Mouse (Mus musculus) kidney, postnatal 36 days (tissue): ENCODE data around the gene Mta1.
A peak's percentile ranks its signal among the peaks of the same experiment; 100 is the strongest.

Source experiments
- DNase-seq, 2 experiments: peaks; one replicate each; pipeline ENCODE4 v3.0.0; 2021 to 2022; ENCODE audit warnings: mixed read lengths in 2 of 2

Mta1 gene

DNA sequence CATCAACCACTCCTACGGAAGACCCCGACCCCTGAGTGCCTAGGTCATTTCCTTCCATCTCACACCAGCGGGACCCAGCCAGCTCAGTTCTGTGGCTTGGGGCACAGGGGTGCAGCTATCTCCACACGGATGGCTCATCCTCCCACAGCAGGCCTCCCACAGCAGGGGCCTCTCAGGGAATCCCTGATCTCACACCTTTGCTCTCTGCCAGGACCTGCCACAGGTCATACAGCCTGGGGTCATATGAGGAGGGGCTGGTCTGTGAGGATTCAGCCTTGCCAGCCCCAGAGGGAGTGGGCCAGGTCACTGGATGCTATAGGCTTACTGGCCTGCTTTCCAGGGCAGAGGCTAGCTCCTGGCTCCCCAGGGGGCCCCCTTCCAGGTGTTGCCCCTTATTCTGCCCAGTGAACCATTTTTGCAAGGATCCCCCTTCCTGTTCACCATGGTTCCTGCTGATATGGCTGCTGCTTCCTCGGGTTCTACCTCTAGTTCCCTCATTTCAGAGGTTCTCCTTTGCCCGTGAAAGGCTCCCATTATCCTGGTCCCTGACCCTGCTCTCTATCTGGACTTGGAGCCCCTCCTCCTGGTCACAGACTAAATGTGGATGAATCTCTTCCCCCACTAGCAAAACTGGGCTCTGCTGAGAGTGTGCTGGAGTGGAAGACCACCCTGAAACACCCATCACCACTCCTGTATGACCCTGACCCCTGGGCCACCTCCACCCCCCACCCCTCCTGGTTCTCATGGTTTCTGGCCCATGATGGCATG is 1.6 kb downstream of the Mta1 start:
- DNase-seq = no peak

GRCm38 (mm10) chr12:113100448-113101076 is 2.5 kb downstream of the Mta1 start:
- DNase-seq = peak; percentile 27 to 61

DNA sequence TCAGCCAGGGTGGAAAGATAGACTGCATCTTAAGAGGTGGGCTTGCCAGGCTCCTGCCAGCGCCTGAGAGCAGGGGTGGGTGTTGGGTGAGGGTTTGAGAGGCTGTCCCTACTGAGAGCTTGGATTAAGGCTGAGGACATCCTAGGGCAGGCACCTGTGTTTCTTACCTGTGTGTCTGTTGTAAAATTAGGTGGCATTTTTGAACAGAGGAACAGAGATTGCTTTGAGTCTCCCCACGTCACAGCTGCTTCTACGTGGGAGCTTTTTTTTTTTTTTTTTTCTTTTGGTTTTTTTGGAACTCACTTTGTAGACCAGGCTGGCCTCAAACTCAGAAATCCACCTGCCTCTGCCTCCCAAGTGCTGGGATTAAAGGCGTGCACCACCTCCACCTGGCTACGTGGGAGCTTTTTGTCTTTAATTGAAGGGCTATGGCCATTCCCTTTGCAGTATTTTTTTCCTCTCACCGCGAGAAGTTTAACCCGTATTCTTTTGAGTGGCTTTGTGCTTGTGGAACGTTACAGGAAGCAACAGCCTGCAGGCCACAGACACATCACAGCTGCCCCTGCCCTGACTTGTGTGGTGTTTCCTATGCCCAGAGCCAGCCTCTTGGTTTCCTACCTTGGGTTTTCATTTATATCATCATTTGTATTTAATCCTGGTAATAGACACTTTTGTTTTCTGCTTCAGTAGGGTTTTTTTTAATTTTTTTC is 3.3 kb downstream of the Mta1 start:
- DNase-seq = no peak

- peak; percentile 56 to 83 for DNase-seq
Measured at GRCm38 (mm10) chr12:113102461-113102860, 4.4 kb downstream of the Mta1 start.

GRCm38 (mm10) chr12:113103846-113104451 is 5.9 kb downstream of the Mta1 start:
- DNase-seq = peak; percentile 29 to 58

GRCm38 (mm10) chr12:113106386-113106785 is 8.3 kb downstream of the Mta1 start:
- DNase-seq = no peak

DNA sequence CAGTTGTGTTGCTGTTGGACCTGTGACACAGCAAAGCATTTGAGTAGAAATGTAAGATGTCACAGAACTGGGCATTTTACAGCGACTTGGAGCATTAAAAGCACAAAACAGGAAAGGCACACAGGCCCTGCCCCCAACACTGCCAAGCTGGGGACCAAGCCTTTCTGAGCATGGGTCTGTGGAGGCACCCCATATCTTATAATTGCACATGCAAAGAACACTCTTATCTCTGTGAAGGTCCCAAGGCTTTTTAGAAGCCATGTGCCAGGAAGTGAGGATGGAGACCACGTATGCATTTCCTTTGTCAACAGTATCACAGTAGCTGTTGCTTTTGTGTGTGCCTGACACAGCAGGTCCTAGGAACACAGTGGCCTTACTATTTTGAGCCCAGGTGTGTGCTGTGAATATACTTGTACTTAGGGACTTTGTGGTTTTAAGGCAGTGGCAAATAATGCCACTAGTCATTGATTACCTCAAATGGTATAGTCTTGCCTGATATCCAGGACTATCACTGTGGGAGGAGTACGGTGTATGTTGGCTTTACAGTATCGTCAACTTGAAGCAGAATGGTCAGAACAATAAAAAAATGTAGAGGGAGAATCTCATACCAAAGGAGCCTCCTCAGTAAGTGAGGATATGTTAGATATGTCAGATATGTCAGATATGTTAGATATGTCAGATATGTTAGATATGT is 9.5 kb downstream of the Mta1 start:
- no peak for DNase-seq

- no peak for DNase-seq
Measured at GRCm38 (mm10) chr12:113108528-113109283, 10.6 kb downstream of the Mta1 start.

- DNase-seq = no peak
Measured at GRCm38 (mm10) chr12:113109801-113110200, 11.7 kb downstream of the Mta1 start.

DNA sequence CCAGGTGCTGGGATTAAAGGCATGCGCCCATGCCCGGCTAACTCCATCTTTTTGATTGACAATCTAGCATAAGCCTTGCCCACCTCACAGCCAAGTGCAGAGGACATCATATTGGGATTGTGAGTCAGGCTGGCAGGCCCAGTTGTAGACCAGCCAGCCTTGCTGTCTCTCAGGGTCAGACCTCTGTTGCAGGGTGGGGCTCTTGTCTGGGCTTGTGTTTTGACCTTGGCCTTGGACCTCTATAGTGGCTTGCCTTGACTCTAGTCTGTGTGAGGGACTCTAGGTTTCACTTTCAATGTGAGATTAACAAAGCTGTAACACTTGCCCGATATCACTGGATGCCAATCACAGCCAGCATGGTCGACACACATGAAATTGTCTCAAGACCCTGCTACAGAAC is 16.1 kb downstream of the Mta1 start:
- no peak for DNase-seq

DNA sequence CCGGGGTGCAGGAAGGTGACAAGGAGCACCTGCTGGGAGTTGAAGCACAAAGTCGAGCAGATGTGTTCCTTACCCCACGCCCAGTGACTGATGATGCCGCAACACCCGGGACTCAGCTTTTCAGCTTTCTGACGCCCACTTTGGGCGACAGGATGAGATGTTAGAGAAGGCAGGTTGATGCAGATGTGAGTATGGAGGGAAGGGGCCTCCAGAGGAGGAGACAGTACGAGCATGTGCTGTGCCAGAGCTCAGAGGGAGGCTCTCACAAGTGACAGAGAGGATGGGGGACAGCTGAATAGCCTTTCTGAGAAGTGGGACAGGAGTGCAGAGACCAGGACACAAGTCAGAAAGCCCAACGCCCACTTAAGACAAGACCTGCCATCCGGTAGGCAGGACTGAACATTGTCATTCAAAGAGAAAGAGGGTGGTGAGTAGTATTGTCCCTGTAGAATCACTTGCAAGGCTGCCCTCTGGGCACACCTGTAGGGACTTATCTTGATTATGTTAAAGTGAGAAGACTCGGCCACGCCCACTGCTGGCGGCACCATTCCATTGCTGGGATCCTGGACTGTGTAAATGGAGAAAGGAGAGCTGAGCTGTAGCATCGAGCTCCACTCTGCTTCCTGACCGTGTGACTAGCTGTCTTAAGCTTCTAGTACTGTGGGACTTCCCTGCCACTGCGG is 16.9 kb downstream of the Mta1 start:
- DNase-seq = no peak

DNA sequence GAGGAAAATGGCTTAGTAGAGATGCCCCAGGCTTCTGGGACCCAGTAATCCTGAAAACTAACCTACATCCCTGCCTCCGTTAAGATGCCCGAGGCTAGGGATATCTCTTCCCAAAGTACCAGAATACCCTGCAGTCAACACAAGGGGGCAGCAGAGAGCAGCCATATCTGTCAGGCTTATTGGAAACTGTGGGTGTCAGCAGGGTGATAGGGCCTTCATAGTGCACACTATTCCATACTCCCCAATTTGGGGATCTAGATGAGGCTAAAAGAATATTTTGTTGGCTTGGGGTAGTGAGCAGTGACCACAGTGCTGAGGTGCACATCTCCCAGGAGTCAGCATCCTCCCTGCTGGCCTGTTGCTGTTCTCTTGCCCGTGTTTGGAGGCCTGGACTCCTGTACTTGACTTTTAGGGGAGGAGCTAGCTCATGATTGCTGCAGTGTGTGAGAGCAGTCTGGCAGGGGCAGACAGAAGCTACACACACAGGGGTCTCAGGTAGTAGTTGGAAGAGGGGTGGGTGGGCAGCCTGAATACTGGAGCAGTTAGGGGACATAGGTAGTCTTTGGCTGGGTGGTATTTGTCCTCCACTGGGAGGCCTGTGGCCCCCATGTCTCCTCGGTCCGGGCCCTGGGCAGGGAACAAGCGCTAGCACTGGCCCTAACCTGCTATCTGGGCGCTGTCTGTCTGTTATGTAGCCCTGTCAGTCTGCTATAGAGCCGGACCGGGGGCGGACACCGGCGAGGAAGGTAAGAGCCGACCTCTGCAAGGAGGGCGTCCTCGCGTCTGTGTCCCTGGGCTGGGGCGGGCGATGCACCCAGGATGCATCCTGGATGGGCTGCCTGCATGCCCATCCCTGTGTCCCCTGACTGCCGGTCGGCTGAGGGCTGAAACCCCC is 21.7 kb downstream of the Mta1 start:
- peak; percentile 79 to 92 for DNase-seq

DNA sequence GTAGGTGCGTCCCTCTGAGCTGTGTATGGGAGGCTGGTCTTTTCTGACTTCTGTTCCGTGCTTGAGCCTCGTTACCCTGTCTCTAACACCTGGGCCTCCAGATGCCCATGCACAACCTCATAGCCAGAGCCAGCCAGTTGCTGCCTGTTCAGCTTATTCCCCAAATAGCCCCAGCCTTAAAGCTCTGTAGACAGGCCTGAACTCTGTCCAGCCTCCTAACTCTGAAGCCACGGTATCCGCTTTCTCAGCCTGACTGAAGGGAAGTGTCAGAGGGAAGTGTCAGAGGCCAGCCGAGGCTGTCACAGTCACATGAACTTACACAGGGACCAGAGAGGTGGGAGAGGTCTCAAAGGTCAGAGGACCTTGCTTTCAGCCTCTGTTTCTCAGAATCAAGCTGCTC is 26.6 kb downstream of the Mta1 start:
- DNase-seq = no peak

GRCm38 (mm10) chr12:113130732-113131131 is 32.7 kb downstream of the Mta1 start:
- no peak for DNase-seq

DNA sequence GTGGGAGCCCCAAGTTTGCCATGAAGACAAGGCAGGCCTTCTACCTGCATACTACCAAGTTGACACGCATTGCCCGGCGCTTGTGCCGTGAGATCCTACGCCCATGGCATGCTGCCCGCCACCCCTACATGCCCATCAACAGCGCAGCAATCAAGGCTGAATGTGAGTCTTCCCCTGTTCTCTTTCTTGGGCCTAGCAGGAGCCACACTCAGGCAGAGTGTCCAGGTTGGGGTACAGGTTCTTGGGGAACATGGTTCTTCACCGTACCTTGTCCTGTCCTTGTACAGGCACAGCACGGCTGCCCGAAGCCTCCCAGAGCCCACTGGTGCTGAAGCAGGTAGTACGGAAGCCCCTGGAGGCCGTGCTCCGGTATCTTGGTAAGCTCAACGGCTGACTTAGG is 33.5 kb downstream of the Mta1 start:
- no peak for DNase-seq

DNA sequence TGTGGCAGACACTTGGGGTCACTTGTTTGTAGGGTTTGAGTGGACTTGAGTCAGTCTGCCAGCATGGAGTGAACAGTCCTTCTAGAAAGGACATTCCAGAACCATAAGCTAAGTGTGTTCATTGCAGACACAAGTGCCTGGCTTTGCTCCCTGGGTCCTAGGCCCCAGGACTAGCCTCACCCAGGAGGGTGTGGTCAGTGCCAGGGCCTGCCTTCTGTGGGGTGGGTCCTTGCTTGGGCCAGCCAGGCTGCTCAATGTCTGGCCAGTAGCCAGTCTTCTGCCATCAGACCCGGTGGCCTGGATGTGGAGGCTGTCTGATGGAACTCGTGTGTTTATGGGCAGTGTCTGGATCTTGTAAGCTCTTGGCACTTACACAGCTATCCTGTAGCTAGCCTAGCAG is 34.5 kb downstream of the Mta1 start:
- peak; percentile 52 to 57 for DNase-seq

- DNase-seq = no peak
Measured at GRCm38 (mm10) chr12:113133260-113133659, 35.2 kb downstream of the Mta1 start.

DNA sequence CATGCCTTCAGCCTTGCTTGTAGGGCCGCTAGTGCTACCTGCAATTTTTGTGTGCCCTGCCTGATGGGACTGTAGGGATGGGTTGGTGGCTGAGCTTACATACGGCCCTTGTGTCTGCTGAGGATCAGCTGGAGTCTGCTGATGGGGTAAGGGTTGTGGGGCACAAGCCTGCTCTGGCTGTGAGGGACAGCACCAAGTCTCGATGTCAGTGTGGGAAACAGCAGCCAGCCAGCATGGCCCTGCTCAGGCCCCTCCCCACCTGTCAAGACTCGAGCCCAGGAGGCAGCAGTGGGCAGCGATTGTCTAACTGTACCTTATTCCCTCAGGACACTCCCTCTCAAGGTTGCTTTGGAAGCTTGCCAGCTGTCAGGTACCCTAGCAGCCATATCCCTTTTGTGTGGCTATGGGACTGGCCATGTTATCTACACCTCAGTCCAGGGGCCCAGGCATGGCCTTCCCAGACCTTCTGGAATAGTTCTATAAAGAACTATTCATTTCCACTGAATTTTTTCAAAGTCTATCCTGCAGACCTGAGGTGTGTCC is 35.9 kb downstream of the Mta1 start:
- no peak for DNase-seq

- no peak for DNase-seq
Measured at GRCm38 (mm10) chr12:113134502-113134901, 36.4 kb downstream of the Mta1 start.

- DNase-seq = no peak
Measured at GRCm38 (mm10) chr12:113135401-113135800, 37.3 kb downstream of the Mta1 start.
